Mouse (Mus musculus) heart, postnatal 10 days (tissue): ENCODE data around the gene Afdn. TPM values are rescaled to one million over a fixed set of nuclear protein-coding genes. Genes with fewer than 3 reads are reported as not detected.
A peak's percentile ranks its signal among the peaks of the same experiment; 100 is the strongest.

Source experiments
- DNase-seq, 2 experiments: peaks; one replicate each; pipeline ENCODE4 v3.0.0; 2021
- intact Hi-C: fragments of 180-260 bp; cut with DNase I; formaldehyde crosslinking; loops from one replicate; pipeline ENCODE4 v1.15.1; 2025
- total RNA-seq, 2 experiments: library from RNA; stranded (reverse); gene quantifications; 2 replicates each; pipeline ENCODE4 v1.2.3; 2021

Afdn gene
- 100 to 1,000 TPM; 112 to 150 TPM for total RNA-seq

- peak; percentile 85 to 88 for DNase-seq
- intact Hi-C loops, result loop anchor here (2.0 to 5.0 kb wide), 2 partner anchors 58 to 77 kb away; no protein-coding TSS in a partner anchor
Measured at GRCm38 (mm10) chr17:13759853-13760627, at the start of gene Afdn. Gene Afdn (plus strand): TSS chr17:13760539.

DNA sequence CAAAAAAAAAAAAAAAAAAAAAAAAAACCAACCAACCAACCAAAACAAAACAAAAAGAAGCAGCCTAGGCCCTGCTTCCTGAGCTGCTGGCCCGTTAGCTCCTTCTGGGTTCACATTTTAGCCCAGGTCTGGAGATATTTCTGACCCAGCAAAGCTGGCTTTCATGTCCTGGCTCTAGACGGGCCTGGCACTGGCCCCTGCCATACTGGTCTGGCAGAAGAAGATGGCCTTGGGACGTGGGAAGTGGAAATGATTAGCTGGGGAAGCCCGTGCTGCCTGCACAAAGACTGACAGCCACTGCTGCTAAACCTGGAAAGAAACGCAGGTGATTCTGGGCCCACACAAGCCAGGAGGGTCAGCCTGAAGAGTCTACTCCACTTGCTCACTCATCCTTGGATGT is 49.2 kb upstream of the Afdn start:
- intact Hi-C loops, result no loop called here
- no peak for DNase-seq

- intact Hi-C loops, result no loop called here
- DNase-seq, result no peak
Measured at GRCm38 (mm10) chr17:13712116-13712515, 48.2 kb upstream of the Afdn start.

- no peak for DNase-seq
- intact Hi-C loops, result no loop called here
Measured at GRCm38 (mm10) chr17:13712518-13712917, 47.8 kb upstream of the Afdn start.

- no peak for DNase-seq
- intact Hi-C loops, result no loop called here
Measured at GRCm38 (mm10) chr17:13714128-13714527, 46.2 kb upstream of the Afdn start.

DNA sequence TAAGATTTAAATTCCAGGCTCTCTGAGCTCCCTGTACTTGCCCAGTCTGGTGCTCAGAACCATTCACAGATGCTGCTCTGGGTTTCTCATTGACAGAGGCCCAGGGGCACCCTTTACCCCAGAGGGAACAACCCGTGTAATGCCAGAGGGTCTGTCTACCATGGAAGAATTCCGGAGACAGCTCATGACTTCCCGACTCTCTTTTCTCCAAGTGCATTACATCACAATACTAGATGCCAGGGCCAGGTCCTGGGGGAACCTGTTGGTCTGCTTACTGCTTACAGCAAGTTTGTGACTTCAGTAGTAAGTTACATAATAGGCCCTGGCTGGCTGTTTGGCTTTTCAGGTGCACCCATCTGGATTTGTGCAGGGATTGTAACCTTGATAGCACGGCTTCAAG is 45.7 kb upstream of the Afdn start:
- no peak for DNase-seq
- intact Hi-C loops, result no loop called here

- intact Hi-C loops, result no loop called here
Measured at GRCm38 (mm10) chr17:13715511-13715910, 44.8 kb upstream of the Afdn start.

DNA sequence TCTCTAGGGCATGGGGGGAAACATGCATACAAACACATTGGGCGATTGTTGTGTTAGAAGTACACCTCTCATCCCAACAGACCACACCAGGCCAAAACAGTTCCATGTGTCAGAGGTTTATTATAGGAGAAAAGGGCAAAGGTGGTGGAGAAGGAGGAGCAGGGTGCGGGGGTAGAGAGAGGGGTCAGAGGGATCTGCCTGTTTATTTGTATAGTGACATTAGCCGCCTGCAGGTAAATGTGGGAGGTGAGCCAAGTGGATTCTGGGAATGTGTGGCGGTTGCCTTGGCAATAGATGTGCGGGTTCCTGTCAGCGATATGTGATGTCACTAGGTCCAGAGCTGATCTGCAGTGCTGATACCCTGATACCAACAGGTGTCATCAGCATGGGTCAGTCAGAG is 44.0 kb upstream of the Afdn start:
- intact Hi-C loops, result no loop called here
- DNase-seq, result no peak

More at GRCm38 (mm10) chr17:13715511-13715910, 44.8 kb upstream of the Afdn start:
- no peak for DNase-seq

DNA sequence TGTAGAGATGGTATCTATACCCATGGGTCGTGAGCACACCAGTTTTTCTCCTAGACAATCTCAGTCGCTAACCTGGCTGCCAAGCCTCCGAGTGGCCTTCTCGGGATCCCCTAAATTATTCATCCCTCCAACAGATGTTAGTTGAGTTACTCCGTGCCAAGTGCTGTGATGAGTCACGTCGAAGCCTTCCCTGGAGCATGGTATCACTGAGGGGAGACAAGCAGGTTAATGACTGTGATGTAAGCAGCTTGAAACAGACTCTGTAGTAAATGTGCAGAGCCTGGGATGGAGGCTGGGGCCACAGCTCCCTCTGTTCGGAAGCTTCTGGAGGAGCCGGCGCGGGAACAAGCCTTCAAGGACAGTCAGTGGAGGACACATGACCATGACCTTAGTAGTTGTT is 42.9 kb upstream of the Afdn start:
- no peak for DNase-seq
- intact Hi-C loops, result no loop called here

- intact Hi-C loops, result no loop called here
- DNase-seq, result no peak
Measured at GRCm38 (mm10) chr17:13720187-13720586, 40.2 kb upstream of the Afdn start.

- DNase-seq, result no peak
- intact Hi-C loops, result no loop called here
Measured at GRCm38 (mm10) chr17:13721372-13721771, 39.0 kb upstream of the Afdn start.

- intact Hi-C loops, result no loop called here
- DNase-seq, result no peak
Measured at GRCm38 (mm10) chr17:13722434-13722833, 37.9 kb upstream of the Afdn start.

GRCm38 (mm10) chr17:13725004-13725550 is 35.3 kb upstream of the Afdn start:
- DNase-seq, result no peak
- intact Hi-C loops, result no loop called here

DNA sequence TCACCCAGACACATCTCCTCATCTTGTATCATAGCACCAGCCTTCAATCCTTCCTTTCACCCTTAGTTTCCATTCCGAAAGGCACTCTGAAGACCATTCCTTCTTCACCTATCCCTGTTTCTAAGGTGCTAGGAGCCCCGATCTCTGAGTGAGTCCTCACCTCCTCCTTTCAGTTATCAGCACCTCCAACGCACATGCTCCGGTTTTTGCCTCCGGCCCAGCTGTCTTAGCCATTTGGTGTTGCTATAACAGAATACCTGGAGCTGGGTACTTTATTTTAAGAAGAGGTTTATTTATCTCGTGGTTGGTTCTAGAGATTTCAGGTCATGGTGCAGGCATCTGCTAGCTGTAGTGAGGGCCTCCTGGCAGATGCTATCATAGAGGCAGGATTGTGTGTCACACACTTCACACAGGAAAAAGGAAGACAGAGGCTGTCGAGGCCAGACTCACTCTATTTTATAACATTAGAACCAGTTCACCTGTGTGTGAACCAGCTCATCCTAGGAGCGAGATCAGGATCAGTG is 33.4 kb upstream of the Afdn start:
- intact Hi-C loops, result no loop called here
- DNase-seq, result no peak

- no peak for DNase-seq
Measured at GRCm38 (mm10) chr17:13730980-13731726, 29.2 kb upstream of the Afdn start.

DNA sequence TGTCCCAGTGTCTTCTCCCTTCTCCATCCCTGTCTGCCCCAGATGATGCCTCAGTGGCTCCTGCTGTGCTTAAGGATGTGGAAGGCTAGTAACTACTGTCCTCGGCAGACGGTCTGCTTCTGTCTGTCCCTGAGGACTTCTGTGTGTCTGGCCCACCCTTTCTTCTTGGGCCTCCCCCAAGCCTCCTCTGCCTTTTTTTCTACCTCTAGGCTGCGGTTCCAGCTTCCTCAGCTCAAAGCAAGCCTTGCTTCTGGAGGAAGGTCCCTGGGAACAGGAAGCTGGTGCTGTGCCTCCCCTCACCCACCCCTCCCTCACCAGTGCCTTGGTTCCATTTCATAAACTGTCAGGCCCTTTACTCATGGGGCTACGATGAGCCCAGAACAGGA is 28.6 kb upstream of the Afdn start:
- intact Hi-C loops, result no loop called here
- no peak for DNase-seq

More at GRCm38 (mm10) chr17:13730980-13731726, 29.2 kb upstream of the Afdn start:
- intact Hi-C loops, result no loop called here

- intact Hi-C loops, result no loop called here
- peak; percentile 58 to 62 for DNase-seq
Measured at GRCm38 (mm10) chr17:13732685-13733084, 27.7 kb upstream of the Afdn start.

DNA sequence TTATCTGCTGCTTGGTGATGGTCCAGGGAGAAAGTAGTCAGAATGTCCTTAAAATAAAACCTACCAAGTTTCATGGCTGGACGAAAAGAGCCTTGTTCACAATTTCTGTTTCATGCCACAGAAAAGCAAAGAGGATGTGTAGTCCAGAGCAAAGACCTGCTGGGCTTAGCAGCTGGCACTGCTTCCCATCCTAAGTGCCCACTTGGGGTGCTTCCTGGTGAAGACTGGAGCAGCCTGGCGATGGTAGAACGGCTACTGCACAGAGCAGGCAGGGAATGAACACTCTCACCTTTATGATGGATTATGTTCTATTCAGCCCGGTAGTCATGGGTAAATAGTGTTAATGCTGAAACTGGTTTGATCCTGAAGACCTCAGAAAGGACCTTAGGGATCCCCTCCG is 26.4 kb upstream of the Afdn start:
- no peak for DNase-seq
- intact Hi-C loops, result no loop called here

GRCm38 (mm10) chr17:13735057-13735456 is 25.3 kb upstream of the Afdn start:
- DNase-seq, result no peak
- intact Hi-C loops, result loop anchor here (5.0 kb wide), 1 partner anchor 33 kb away; no protein-coding TSS in a partner anchor

- DNase-seq, result no peak
- intact Hi-C loops, result loop anchor here (5.0 kb wide), 1 partner anchor 34 kb away; no protein-coding TSS in a partner anchor
Measured at GRCm38 (mm10) chr17:13735803-13736282, 24.5 kb upstream of the Afdn start.

- peak in 1 of 2 experiments; percentile 26 for DNase-seq
- intact Hi-C loops, result loop anchor here (5.0 kb wide), 1 partner anchor 35 kb away; no protein-coding TSS in a partner anchor
Measured at GRCm38 (mm10) chr17:13737336-13737735, 23.0 kb upstream of the Afdn start.
